Mouse (Mus musculus) cerebellum, adult 9-11 months (tissue): Measurements from ENCODE around the gene Nectin2.
"Not testable (repeated sequence)": the region's sequence is repeated elsewhere in the genome, so short reads cannot be mapped to it uniquely, and the experiment has no call there.

Experiments
- DNase-seq: peaks from one replicate; pipeline ENCODE4 v3.0.0; 2022

Gene Nectin2

GRCm38 (mm10) chr7:19702859-19703555 is 47.3 kb downstream of the Nectin2 start:
- no peak for DNase-seq

- peak; percentile 37 for DNase-seq
Measured at GRCm38 (mm10) chr7:19701069-19701761, 49.1 kb downstream of the Nectin2 start.

- DNase-seq = no peak
Measured at GRCm38 (mm10) chr7:19700299-19701068, 49.8 kb downstream of the Nectin2 start.

- DNase-seq = no peak
Measured at GRCm38 (mm10) chr7:19699827-19700148, 50.5 kb downstream of the Nectin2 start.

- DNase-seq = peak; percentile 63
Measured at GRCm38 (mm10) chr7:19698907-19699826, 51.1 kb downstream of the Nectin2 start, which contains the start of gene Apoe. Gene Apoe (minus strand): TSS chr7:19699188.

- no peak for DNase-seq
Measured at GRCm38 (mm10) chr7:19697949-19698906, 52.1 kb downstream of the Nectin2 start.

- DNase-seq = no peak
Measured at GRCm38 (mm10) chr7:19696336-19696873, 53.9 kb downstream of the Nectin2 start.

GRCm38 (mm10) chr7:19695881-19696280 is 54.4 kb downstream of the Nectin2 start:
- no peak for DNase-seq

GRCm38 (mm10) chr7:19695213-19695594 is 55.1 kb downstream of the Nectin2 start:
- DNase-seq = no peak

- no peak for DNase-seq
Measured at GRCm38 (mm10) chr7:19694336-19695212, 55.7 kb downstream of the Nectin2 start.

- peak; percentile 46 for DNase-seq
Measured at GRCm38 (mm10) chr7:19693421-19693820, 56.9 kb downstream of the Nectin2 start.

GRCm38 (mm10) chr7:19691873-19692865 is 58.1 kb downstream of the Nectin2 start, which contains the start of gene Apoc1:
Gene Apoc1 (minus strand): TSS chr7:19692660.
- DNase-seq = no peak

GRCm38 (mm10) chr7:19691434-19691833 is 58.8 kb downstream of the Nectin2 start:
- DNase-seq = no peak

- DNase-seq = no peak
Measured at GRCm38 (mm10) chr7:19690845-19691244, 59.4 kb downstream of the Nectin2 start.

- DNase-seq = no peak
Measured at GRCm38 (mm10) chr7:19688611-19689010, 61.7 kb downstream of the Nectin2 start.

- no peak for DNase-seq
Measured at GRCm38 (mm10) chr7:19688101-19688500, 62.2 kb downstream of the Nectin2 start.

- not testable (repeated sequence) for DNase-seq
Measured at GRCm38 (mm10) chr7:19686927-19687583, 63.2 kb downstream of the Nectin2 start.

- DNase-seq = no peak
Measured at GRCm38 (mm10) chr7:19686521-19686920, 63.8 kb downstream of the Nectin2 start.
